Mouse (Mus musculus) left cerebral cortex, postnatal 10 days (tissue): ENCODE data around the gene Fam241b. TPM values are rescaled to one million over a fixed set of nuclear protein-coding genes. Genes with fewer than 3 reads are reported as not detected.
A peak's percentile ranks its signal among the peaks of the same experiment; 100 is the strongest.

Source experiments
- DNase-seq, 2 experiments: peaks; one replicate each; pipeline ENCODE4 v3.0.0; 2021 to 2022; ENCODE audit warnings: low spot score in 2 of 2, mixed read lengths in 1 of 2; ENCODE audit errors: extremely low spot score in 1 of 2
- intact Hi-C: fragments of 180-260 bp; cut with DNase I; formaldehyde crosslinking; loops from one replicate; pipeline ENCODE4 v1.15.1; 2025
- total RNA-seq, 2 experiments: library from RNA; stranded (reverse); gene quantifications; 2 replicates each; pipeline ENCODE4 v1.2.3; 2021

Gene Fam241b
- total RNA-seq, 2 experiments from 2014 or later, result 61.7 to 62.4 TPM

DNA sequence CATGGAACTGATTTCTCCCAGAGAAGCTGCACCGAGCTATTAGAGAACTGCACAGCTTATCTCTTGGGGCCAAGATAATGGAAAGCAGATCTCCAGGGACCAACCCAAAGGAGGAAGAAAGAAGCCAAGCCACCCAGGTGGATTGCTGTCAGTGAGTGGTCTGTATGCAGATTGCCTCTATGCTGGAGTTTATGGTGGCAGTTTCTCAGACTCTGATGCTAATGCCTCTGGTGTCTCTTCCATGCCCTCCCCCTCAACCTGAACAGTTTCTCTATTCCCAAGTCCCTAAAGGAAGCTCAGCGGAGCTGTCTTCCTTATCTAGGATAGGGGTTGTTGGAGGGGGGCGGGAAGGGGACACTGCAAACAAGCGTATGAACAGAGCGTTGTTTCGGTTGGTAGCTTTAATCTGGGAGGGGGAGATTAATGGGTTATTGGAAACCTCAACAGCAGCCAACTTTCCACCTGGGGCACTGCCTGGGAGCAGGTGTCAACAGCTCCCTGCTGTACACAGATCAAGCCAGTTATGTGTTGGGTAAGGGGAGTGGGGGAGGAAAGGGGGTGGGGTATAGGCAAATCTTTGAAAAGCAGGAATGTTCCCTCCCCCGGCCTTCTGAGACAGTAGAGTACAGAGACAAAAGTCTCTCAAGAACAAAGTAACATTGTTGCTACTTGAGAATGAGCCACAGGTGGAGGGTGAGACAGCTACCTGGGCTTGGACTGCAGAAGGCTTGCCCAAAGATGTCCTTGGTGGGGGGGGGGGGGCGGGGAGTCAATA, 7.8 kb downstream of the Fam241b start:
- no peak for DNase-seq
- intact Hi-C loops, result no loop called here

DNA sequence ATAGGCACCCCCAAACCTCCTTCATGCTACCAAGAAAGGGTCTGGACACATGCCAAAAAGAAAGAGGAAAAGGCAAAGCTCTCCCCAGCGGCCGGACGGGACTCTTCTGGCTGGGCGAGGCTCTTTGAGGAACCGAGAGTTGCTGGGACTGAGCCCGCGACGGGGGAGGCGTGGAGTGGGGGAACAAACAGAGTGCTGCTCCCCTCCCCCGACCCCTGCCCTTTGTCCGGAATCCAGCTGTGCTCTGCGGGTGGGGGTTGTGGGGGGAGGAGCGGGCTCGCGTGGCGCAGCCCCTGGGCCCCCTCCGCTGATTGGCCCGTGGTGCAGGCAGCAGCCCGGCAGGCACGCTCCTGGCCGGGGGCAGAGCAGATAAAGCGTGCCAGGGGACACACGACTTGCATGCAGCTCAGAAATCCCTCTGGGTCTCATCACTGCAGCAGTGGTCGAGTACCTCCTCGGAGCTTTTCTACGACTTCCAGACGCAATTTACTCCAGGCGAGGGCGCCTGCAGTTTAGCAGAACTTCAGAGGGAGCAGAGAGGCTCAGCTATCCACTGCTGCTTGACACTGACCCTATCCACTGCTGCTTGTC, 10.9 kb downstream of the Fam241b start, which contains the start of gene Neurog3:
Gene Neurog3, plus strand, starts transcription at position 400 of the 591 bp plus-strand sequence.
- intact Hi-C loops, result no loop called here

DNA sequence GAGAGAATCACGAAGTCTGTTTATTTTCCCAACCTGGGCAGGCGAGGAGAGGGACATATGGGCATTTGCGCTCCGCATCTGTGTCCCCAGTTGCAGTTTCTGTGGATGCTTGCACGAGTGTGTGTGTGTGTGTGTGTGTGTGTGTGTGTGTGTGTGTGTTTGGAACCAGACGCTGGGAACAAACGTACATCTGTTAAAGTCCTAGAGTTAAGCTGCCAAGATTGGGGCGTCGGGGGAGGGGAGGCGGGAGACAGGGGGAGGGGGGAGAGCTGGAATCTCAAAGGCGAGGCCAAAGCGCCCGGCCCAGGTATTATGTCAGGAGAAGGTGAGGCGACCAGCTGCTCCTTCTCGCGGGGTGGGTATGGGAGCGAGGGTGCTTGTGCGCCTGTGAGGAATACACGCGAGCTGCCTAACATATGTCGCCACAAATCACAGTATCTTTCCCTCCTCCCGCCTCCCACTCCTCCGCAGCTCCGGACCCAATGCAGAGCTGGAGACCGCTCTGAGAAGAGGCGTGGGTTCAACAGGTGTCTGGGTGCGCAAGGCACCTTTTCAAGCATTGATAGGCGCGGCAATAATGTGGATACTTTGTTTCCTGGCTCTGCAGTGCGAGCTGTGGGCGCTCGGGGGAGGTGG, 15.3 kb downstream of the Fam241b start:
- intact Hi-C loops, result no loop called here

More for the DNA sequence above, 10.9 kb downstream of the Fam241b start, which contains the start of gene Neurog3:
- peak in 1 of 2 experiments; percentile 52 for DNase-seq

DNA sequence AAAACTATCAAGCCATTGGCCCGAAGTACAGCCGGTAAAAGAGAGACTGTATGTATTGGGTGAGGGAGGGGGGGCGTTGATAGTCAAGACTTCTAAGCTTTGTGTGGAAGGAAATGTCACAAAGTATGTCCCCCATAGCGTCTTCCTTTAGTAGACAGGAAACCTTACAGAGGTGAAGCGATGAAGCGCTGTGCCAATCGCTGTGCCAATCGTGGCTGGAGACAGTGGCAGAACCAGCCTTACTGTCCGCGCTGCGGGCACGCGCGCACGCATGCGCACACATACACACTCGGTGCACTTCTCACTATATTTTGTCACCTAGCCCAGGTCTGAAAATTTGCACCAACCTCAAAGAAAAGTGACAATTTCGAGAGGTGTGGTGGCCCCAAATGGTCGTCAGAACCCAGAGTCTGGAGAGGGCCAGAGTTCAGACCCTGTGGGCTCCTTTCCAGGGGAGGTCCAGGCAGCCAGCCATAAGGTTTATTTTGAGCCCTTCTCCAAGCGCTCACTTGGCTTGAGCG, 15.9 kb downstream of the Fam241b start:
- intact Hi-C loops, result no loop called here
- no peak for DNase-seq

More for the DNA sequence above, 15.3 kb downstream of the Fam241b start:
- DNase-seq, result peak in 1 of 2 experiments; percentile 36

DNA sequence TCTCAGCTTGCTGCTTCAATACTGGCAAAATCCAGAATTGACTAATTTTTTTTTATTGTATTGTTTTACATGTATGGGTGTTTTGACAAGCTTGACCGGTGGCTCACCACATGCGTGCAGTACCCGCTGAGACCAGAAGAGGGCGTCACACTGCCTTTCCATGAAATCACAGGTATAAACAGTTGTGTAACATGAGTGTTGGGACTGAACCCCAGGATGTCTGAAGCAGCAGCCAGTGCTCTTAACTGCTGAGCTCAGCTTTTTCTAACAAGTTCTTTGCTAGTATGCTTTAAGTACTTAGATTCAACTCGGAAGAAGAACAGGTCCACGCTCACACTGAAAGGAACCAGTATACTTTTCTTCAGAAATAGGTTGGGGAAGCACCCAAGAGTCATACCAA, 16.6 kb downstream of the Fam241b start:
- no peak for DNase-seq
- intact Hi-C loops, result no loop called here

DNA sequence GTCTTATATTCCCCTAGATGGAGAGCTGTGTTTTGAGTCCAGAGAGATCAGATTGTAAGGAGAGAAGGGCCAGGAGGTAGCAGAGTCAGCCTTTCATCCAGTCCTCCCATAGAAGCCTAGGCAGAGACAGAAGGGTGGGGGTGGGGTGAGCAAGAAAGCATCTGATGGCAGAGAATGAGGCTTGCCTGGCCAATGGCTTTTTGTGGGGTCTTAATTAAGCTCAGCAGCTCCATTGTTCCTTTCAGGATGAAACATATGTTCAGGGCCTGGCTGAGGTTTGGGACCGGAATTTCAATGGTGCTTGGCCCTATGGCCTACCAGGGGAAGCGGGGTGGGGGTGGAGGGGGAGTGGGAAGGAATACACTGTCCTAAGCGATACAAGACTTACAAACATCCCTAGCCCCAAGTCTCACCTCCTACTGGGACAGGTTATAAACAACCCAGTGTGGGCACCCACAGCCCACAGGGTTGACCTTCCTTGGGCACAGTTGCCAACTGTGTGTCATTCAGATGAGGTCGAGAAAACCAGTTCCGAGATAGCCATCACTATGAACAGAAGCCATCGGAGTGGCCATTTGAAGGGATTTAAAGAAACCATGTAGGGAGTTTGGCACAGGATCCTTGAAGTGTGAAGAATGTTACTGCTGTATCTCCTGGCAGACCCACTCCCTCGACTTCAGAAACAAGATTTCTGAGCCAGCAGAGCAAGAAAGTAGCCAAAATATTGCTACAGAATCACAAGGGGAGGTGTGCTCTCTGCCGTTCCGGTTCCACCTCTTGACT, 29.7 kb downstream of the Fam241b start:
- no peak for DNase-seq
- intact Hi-C loops, result no loop called here

DNA sequence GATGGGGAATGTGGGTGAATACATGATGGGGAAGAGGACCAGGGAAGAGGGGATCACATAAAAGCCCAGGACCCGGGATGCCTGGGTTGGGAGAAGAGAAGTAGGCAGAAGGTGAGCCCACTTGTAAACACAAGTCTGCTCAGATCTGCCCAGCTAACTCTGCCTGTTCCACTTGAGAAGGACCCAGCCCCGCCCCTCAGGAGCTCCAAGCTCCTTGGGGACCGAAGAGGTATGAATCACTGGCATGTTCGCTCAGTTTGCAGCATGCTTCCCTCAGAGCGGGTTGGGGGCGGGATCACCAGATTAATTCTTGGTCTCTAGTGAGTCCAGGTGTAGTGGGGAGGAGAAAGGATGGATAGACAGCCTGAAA, 32.5 kb downstream of the Fam241b start:
- intact Hi-C loops, result no loop called here
- no peak for DNase-seq

DNA sequence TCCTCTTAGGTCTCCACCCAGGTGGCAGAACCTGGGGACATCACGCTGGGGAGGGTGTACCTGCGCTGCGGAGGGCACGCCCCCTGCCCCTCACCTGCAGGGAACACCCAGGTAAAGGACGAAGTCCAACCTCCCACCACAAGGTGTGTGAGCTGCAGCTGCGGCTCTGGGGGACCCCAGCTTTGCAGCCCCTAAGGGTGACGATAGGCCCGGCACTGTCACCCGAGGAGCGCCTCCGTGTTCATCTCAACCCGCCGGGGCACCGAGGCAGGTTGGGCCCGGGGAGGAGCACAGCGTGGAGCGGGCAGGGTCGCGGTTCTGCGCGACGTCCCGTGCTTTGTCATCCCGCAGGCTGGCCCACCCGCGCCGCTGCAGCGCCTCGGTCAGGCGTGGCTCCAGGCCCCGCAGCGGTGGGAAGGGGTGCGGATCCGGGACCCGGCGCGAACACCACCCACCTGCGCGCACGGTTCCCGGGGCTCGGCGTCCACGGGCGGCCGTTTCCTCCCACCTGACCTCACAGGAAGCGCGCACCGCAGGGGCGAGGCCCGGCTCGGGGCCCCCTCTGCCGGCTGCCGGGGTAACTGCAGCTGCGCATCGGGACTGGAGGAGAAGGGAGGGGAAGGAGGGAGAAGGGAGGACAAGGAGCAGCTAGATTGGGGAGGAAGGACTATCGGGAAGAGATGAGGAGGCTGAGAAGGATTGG, 33.1 kb downstream of the Fam241b start:
- peak; percentile 72 to 89 for DNase-seq
- intact Hi-C loops, result no loop called here

DNA sequence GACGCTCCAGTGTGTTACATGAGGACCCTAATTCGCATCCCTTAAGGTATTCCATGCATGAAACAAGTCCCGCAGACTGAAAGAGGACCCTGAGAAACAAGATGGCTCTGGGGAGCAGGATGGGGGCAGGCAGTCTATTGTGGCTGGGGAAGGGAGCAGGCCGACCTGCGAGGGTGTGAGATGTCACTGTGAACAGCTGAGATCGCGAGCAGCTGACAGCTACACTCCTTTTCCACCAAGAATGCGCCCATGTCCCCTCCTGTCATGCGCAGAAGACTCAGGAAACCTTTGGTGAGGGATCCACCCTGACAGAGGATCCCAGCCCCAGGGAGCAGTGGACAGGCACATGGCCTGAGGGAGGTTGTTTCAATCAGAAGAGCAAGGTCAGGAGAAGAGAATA, 36.7 kb downstream of the Fam241b start:
- intact Hi-C loops, result no loop called here
- no peak for DNase-seq

DNA sequence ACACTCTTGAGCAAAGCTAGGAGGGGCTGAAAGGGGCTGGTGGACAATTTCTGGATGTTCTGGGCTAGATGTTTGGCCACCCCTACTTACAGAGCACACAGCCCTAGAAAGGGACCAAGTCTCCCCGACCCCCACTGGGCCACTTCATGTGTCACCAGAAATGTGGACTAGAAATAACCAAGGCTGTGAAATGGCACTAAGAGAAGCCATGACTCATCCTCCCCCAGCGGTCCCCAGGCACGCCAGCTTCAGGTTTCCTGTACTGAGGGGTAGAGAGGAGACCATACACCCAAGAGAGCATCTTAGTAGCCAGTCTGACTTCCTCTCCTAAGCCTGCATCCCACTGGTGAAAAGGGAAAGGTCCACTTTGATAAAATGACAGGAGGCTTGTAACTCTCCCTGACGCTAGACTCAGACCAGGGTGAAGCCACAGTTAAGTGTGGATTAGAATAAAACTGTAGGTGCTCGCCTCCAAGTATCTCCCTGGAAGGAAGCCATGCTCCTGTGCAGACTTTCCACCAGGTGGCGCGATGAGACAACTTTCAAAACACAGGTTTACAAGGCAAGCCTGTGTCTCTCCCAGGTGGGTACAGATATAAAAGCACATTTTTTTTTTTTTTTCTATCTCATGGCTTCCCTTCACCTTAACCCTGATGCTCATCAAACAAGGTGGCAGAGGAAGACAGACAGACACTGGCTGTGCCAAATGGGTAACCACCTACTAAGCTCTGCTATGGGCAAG, 38.7 kb downstream of the Fam241b start:
- peak; percentile 72 to 77 for DNase-seq
- intact Hi-C loops, result loop anchor here (1.0 to 5.0 kb wide), 3 partner anchors 78 to 268 kb away; no protein-coding TSS in a partner anchor

DNA sequence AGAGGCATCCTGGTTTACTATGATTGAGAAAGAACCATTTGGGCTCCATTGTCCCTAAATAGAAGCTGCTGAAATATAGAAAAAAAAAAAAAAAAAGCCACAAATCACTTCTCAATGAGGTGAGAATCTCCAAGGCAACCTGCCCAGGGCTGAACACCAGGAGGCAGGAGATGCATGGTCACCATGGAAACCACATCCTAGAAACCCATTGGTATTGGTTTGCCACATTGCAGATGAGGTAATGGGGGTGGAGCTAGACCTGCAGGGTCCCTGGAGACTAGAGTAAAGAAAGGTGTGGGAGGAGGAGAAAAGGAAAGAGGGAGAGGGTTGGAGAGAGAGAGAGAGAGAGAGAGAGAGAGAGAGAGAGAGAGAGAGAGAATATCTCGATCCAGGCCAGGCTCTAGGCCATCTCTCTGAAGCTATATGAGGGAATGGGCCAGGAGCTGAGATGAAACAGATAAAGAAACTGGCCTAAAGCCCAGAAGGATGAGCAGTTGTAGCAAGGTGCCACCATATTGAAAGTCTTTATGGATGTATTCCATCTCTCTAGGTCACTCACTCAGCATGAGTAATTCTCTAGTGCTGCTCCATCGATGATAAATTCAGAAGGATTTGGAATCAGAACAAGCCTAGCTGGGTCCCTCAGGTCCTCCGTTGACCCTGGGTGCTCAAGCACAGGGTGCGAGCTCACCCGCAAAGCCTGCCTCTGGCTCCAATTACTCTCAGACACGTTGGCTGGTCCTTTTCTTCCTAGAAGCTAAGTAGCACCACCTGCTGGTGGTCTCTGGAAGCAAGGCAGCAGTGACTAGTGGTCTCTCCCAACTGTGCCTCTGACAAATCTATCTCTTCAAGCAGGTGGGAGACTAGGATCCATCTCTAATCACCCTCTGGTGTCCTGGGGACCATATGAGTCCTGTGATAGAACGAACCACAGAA, 41.9 kb downstream of the Fam241b start:
- intact Hi-C loops, result loop anchor here (2.0 to 5.0 kb wide), 3 partner anchors 47 to 264 kb away; no protein-coding TSS in a partner anchor
- peak; percentile 87 to 92 for DNase-seq

DNA sequence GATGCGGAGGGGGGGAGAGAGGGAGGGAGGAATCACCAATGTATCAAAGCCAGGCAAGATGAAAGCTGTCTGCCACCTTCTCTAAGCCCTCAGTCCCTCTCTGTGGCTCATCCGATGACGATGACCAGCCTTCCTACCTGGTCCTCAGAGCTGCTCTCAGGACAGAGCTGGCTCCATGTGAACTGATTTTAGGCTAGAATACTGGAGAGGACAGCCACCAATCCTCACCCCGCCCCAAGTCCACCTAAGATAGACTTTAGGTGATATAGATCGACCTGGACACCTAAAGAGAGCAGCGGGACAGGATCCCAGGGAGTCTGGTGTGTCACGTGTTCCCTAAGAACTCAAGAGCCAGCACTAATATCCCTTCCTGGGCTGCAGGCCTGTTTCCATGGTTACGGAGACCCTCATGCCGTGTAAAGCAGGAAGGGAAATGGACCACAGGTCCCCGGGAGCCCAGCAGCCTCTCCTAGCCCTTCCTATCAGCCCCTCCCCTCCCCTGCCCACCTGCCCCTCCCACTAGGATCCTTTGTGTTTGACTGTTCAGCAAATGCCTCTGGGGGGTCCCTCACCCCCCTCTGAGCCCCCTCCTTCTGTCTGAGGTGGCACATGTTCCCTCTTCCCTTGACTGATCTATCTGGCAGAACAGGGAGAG, 43.8 kb downstream of the Fam241b start:
- intact Hi-C loops, result loop anchor here (2.0 to 5.0 kb wide), 2 partner anchors 45 to 263 kb away; no protein-coding TSS in a partner anchor
- DNase-seq, result no peak

DNA sequence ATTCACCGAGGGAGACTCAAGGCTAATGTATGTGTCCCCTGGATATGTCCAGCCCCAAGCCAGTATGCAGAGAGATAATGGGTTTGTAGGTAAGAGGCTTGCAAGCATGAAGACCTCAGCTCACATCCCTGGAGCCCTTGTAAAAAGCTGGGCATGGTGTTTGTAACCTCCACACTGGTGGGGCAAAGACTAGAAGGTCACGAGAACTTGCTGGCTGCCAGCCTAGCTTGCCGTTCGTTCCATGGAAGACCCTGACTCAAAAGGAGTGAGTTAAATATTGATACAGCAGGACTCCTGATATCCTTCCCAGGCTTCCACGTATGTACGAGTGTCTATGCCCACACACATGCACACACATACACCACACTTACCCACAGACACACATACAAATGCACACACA, 49.3 kb downstream of the Fam241b start:
- intact Hi-C loops, result no loop called here
- DNase-seq, result no peak

DNA sequence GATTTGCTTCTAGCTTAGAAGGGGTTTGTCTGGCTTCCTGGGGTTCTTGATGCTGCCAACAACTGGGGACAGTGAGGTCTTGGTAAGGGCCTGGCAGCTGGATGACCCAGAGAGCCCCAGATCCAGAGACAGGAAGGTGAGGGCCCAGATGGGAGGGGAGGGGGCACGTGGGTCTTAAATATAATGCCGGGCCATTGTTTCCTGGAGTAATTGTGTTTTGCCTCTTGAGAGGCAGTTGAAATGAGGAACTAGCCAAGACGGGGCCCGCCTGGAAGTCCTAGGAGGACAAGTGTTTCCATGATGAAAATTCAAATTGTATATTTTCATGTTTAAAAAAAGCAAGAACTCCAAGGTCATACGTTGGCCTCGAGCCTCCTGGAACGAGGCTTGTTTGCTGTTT, 49.8 kb downstream of the Fam241b start:
- no peak for DNase-seq
- intact Hi-C loops, result no loop called here

DNA sequence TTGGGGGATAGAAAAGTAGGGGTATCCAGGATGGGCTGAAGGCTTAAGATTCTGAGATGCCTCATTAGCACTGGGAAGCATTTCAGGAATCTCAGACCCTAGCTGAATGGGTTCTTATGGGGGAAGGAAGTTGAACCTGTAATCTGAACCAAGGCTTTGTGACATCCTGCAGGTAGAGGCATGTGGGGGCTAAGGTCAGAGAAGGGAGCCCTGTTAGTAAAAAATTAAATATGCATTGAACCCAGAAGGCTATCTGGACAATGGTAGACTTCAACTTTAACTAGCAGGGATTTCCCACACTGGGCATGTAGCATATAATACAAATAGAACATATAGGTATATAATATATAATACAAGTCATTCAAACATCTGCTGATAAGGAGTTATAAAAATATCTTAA, 54.2 kb downstream of the Fam241b start:
- DNase-seq, result no peak

DNA sequence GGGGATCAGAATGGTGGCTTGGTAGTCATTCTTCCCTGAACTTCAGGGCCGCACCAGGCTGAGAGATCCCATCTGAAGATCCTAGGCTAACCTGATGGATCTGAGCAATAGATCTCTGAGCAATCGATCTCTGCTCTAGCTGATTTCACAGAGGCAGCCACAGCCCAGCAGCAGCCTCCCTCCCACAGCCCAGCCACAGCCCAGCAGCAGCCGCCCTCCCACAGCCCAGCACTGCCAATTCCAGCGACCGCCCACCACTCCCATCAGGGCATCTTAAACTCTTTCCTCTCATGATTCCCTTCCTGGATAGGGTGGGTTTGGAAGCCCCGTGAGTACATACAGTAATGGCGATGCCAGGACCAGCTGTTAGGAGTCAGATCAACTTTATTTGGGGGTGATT, 54.6 kb downstream of the Fam241b start:
- no peak for DNase-seq
- intact Hi-C loops, result no loop called here

More for the DNA sequence above, 54.2 kb downstream of the Fam241b start:
- intact Hi-C loops, result no loop called here
